Mouse (Mus musculus): ENCODE data around the gene Sh3d21. TPM values are rescaled to one million over a fixed set of nuclear protein-coding genes. Genes with fewer than 3 reads are reported as not detected.

Gene Sh3d21
- total and polyA plus RNA-seq, 3 experiments, result 1.5 to 2.7 (median 2.0) TPM

- WGBS, result 77% methylated on average over 10 of the region's 10 CpGs
- DNase-seq, result no peak
These were observed 40.1 kb upstream of the Sh3d21 start for GRCm38 (mm10) chr4:126203336-126203895.

DNA sequence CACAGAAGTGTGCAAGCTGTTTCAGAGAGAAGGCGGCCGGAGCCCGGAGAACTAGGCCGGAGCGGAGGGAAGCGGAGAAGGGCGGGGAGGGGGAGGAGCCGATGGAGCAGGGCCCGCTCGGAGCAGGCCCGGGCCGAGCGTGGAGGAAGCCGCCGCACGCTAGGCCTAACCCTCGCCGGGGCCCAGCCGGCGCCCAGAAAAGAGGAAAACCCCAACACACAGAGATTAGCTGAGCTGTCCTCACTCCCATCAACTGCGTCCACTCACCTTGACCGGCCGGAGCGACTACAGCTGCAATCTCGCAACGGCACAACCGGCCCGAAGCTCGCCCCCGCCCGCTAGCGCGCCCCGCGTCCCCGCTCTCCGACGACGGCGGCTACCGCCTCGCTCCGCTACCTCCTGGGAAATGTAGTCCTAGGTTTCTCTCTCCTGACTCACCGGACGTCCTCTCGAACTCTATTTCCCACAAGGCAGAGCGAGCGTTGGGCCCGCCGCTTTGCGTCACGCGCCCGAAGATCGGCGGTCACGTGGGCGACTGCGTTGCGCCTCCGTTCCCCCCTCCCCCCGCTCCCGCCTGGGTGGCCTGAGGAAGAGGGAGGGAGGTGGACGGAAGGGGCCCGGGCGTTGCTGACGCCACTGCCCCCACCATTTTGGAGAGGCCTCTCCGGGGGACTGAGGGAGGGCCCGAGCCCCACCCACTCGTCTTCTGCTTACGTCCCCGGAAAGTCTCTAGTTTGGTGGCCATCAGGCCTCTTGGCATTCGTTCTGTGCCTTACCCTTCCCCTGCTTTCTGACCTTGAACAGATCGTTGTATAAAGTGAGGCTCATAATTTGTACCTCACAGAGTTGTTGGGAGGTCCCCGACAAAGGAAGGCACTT lies 39.3 kb upstream of the Sh3d21 start, which contains the start of gene Thrap3:
TSS of gene Thrap3 (minus strand) at position 458 of the 879 bp plus-strand sequence.
- WGBS, result under 1% methylated on average over 75 of the region's 75 CpGs
- peak within 1 kb of the TSS; percentile 90 for H3K4me3 ChIP-seq

More at GRCm38 (mm10) chr4:126203336-126203895, 40.1 kb upstream of the Sh3d21 start:
- H3K79me2 ChIP-seq (replicated peaks; ENCODE audit: control insufficient read depth, insufficient read depth, low read length), result peaks cover 2% of the 10 kb centered on the region
- peak overlapping the region; percentile 53 for H3K4me3 ChIP-seq
- H3K4me1 ChIP-seq (ENCODE audit: control insufficient read depth, insufficient read depth, low read length), result peaks cover 14% of the 10 kb centered on the region
- no peak overlapping the region; the same call in 1 of the 2 replicates for H3K9ac ChIP-seq (ENCODE audit: low read depth, low read length)
- H3K27ac ChIP-seq, result peak overlapping the region; percentile 96
- TF ChIP-seq POLR2A (IDR thresholded peaks at IDR 0.05; ENCODE audit: insufficient read depth, low read depth, low read length) (no peak), CTCF (IDR thresholded peaks at IDR 0.05) (no peak), EP300 (IDR thresholded peaks at IDR 0.05; ENCODE audit: insufficient read depth, low read depth, low read length) (no peak)
- intact Hi-C loops (cut with DNase I), result loop anchor here (2.0 kb wide), 1 partner anchor 23 kb away; no protein-coding TSS in a partner anchor
- peaks cover 22% of the 10 kb centered on the region for H3K36me3 ChIP-seq (ENCODE audit: control insufficient read depth, insufficient read depth, low read length)
- H3K27me3 ChIP-seq (ENCODE audit: control insufficient read depth, insufficient read depth, low read length), result no peaks in the 10 kb centered on the region

GRCm38 (mm10) chr4:126201514-126202302 lies 38.4 kb upstream of the Sh3d21 start:
- Histone ChIP-seq H3K27me3 (ENCODE audit: control insufficient read depth, insufficient read depth, low read length) (no peaks in the 10 kb centered on the region), H3K27ac (peak overlapping the region; percentile 96), H3K9ac (ENCODE audit: low read depth, low read length) (peak overlapping the region; percentile 96), H3K4me3 (peak overlapping the region; percentile 90), H3K36me3 (ENCODE audit: control insufficient read depth, insufficient read depth, low read length) (peaks cover 36% of the 10 kb centered on the region), H3K79me2 (replicated peaks; ENCODE audit: control insufficient read depth, insufficient read depth, low read length) (peaks cover 2% of the 10 kb centered on the region), H3K4me1 (ENCODE audit: control insufficient read depth, insufficient read depth, low read length) (peaks cover 19% of the 10 kb centered on the region)
- TF ChIP-seq POLR2A (IDR thresholded peaks at IDR 0.05; ENCODE audit: insufficient read depth, low read depth, low read length), result no peak
- peak; percentile 45 for TF ChIP-seq CTCF (IDR thresholded peaks at IDR 0.05)
- intact Hi-C loops (cut with DNase I), result loop anchor here (1.0 to 2.0 kb wide), 3 partner anchors 15 to 61 kb away; partner anchors contain the start of gene Trappc3
- peak; percentile 46 to 49 for DNase-seq
- WGBS, result 1% methylated on average over 28 of the region's 28 CpGs

More for the DNA sequence above, 39.3 kb upstream of the Sh3d21 start, which contains the start of gene Thrap3:
- H3K4me1 ChIP-seq (ENCODE audit: control insufficient read depth, insufficient read depth, low read length), result peaks cover 17% of the 10 kb centered on the region
- no peaks in the 10 kb centered on the region for H3K27me3 ChIP-seq (ENCODE audit: control insufficient read depth, insufficient read depth, low read length)
- H3K9ac ChIP-seq (ENCODE audit: low read depth, low read length), result peak within 1 kb of the TSS; percentile 96
- H3K27ac ChIP-seq, result peak within 1 kb of the TSS; percentile 96
- intact Hi-C loops (cut with DNase I), result loop anchor here (1.0 to 2.0 kb wide), 2 partner anchors 24 to 60 kb away; partner anchors contain the start of gene Trappc3
- DNase-seq, result peak; percentile 98 to 100
- peaks cover 2% of the 10 kb centered on the region for H3K79me2 ChIP-seq (replicated peaks; ENCODE audit: control insufficient read depth, insufficient read depth, low read length)
- peak; percentile 7; the same call in 1 of the 2 replicates for TF ChIP-seq EP300 (IDR thresholded peaks at IDR 0.05; ENCODE audit: insufficient read depth, low read depth, low read length)
- no peak for TF ChIP-seq CTCF (IDR thresholded peaks at IDR 0.05)
- TF ChIP-seq POLR2A (IDR thresholded peaks at IDR 0.05; ENCODE audit: insufficient read depth, low read depth, low read length), result peak; percentile 92
- H3K36me3 ChIP-seq (ENCODE audit: control insufficient read depth, insufficient read depth, low read length), result peaks cover 31% of the 10 kb centered on the region

DNA sequence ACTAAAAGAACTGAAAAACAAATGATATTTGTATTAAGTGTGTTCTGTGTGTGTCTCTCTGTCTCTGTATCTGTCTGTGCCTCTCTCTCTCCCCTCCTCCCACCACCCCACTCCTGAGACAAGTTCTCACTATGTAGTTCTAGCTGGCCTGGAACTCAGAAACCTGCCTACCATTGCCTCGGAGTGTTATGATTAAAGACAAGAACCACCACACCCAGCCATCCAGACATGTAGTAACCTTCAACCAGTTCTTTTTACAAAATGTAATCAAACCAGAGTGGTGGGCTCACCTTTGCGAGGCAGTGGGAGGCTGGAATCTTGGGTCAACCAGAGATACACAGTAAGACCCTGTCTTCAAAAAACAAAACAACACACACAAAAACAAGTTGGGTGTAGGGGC lies 37.4 kb upstream of the Sh3d21 start:
- intact Hi-C loops (cut with DNase I), result loop anchor here (2.0 kb wide), 1 partner anchor 14 kb away; no protein-coding TSS in a partner anchor
- H3K4me1 ChIP-seq (ENCODE audit: control insufficient read depth, insufficient read depth, low read length), result peaks cover 20% of the 10 kb centered on the region

GRCm38 (mm10) chr4:126200036-126200435 lies 36.7 kb upstream of the Sh3d21 start:
- 7% methylated on average over 1 of the region's 1 CpGs for WGBS
- intact Hi-C loops (cut with DNase I), result loop anchor here (2.0 kb wide), 1 partner anchor 13 kb away; no protein-coding TSS in a partner anchor
- Histone ChIP-seq H3K9ac (ENCODE audit: low read depth, low read length) (no peak overlapping the region), H3K36me3 (ENCODE audit: control insufficient read depth, insufficient read depth, low read length) (peaks cover 44% of the 10 kb centered on the region), H3K79me2 (replicated peaks; ENCODE audit: control insufficient read depth, insufficient read depth, low read length) (peaks cover 2% of the 10 kb centered on the region), H3K27me3 (ENCODE audit: control insufficient read depth, insufficient read depth, low read length) (no peaks in the 10 kb centered on the region), H3K27ac (peak overlapping the region; percentile 26; the same call in 1 of the 2 replicates), H3K4me1 (ENCODE audit: control insufficient read depth, insufficient read depth, low read length) (peaks cover 20% of the 10 kb centered on the region), H3K4me3 (no peak overlapping the region)
- TF ChIP-seq CTCF (IDR thresholded peaks at IDR 0.05) (no peak), EP300 (IDR thresholded peaks at IDR 0.05; ENCODE audit: insufficient read depth, low read depth, low read length) (no peak), POLR2A (IDR thresholded peaks at IDR 0.05; ENCODE audit: insufficient read depth, low read depth, low read length) (no peak)
- DNase-seq, result no peak

More for the DNA sequence above, 37.4 kb upstream of the Sh3d21 start:
- TF ChIP-seq EP300 (IDR thresholded peaks at IDR 0.05; ENCODE audit: insufficient read depth, low read depth, low read length) (no peak), CTCF (IDR thresholded peaks at IDR 0.05) (no peak), POLR2A (IDR thresholded peaks at IDR 0.05; ENCODE audit: insufficient read depth, low read depth, low read length) (no peak)
- Histone ChIP-seq H3K27ac (peak overlapping the region; percentile 26; the same call in 1 of the 2 replicates), H3K27me3 (ENCODE audit: control insufficient read depth, insufficient read depth, low read length) (no peaks in the 10 kb centered on the region), H3K4me3 (peak overlapping the region; percentile 90; the same call in 1 of the 2 replicates), H3K79me2 (replicated peaks; ENCODE audit: control insufficient read depth, insufficient read depth, low read length) (peaks cover 2% of the 10 kb centered on the region), H3K9ac (ENCODE audit: low read depth, low read length) (no peak overlapping the region), H3K36me3 (ENCODE audit: control insufficient read depth, insufficient read depth, low read length) (peaks cover 43% of the 10 kb centered on the region)
- WGBS, result 10% methylated on average over 2 of the region's 2 CpGs
- no peak for DNase-seq

Data from heart, adult 2 months (tissue).